Mouse (Mus musculus): ENCODE results near the gene Tpst1. TPM values are rescaled to one million over a fixed set of nuclear protein-coding genes. Genes with fewer than 3 reads are reported as not detected.

Gene Tpst1
- total and polyA plus RNA-seq, 3 experiments, result 31.7 to 32.3 TPM; not detected in 1

DNA sequence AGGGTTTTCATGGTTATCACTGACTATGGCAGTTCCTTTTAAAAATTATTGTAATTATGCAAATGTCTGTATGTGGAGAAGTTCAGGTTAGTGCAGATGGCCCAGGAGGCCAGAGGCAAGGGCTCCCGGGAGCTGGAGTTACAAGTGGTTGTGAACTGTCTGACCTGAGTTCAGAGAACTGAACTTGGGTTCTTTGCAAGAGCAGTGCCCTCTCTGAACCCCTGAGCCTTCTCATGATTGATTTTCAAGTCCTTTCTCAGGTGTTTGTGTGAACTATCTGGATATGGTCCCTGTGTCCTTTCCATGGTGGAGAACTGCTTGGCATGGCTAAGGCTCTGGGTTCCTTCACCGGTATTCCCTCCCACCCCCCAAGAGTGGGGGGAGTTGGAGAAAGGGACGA, 29.4 kb upstream of the Tpst1 start:
- H3K79me2 ChIP-seq (ENCODE audit: control insufficient read depth, insufficient read depth, low read length, poor library complexity), result no peaks in the 10 kb centered on the region
- DNase-seq (ENCODE audit: low read depth, low spot score), result no peak
- H3K36me3 ChIP-seq (ENCODE audit: control insufficient read depth in 1 of 2, insufficient read depth in 2 of 2, low read length in 2 of 2), result peaks cover 0 to 37% of the 10 kb centered on the region in 2 experiments; a peak in 2 of 4 replicates
- no peak overlapping the region for H3K9ac ChIP-seq (ENCODE audit: control insufficient read depth, low read depth, low read length, poor library complexity, severe bottlenecking)
- H3K4me3 ChIP-seq (ENCODE audit: control insufficient read depth in 1 of 2, insufficient read depth in 1 of 2, low read depth in 2 of 2, low read length in 2 of 2), result no peak overlapping the region
- no peak overlapping the region for H3K27ac ChIP-seq (ENCODE audit: control insufficient read depth, low read depth, low read length)
- H3K9me3 ChIP-seq (replicated peaks; ENCODE audit: insufficient read depth, low read length), result no peaks in the 10 kb centered on the region
- no peaks in the 10 kb centered on the region for H3K4me1 ChIP-seq (ENCODE audit: control insufficient read depth in 1 of 2, insufficient read depth in 2 of 2, low read length in 2 of 2)
- TF ChIP-seq CTCF (IDR thresholded peaks at IDR 0.05 in 2 of 3, conservative IDR thresholded peaks at IDR 0.05 in 1 of 3; ENCODE audit: control insufficient read depth in 1 of 3, insufficient read depth in 1 of 3, low read depth in 2 of 3, low read length in 3 of 3, poor library complexity in 1 of 3, severe bottlenecking in 1 of 3) (no peak), MYC (IDR thresholded peaks at IDR 0.05; ENCODE audit: low read depth, low read length) (no peak), BHLHE40 (IDR thresholded peaks at IDR 0.05; ENCODE audit: borderline replicate concordance, low read depth, low read length) (no peak), USF2 (IDR thresholded peaks at IDR 0.05; ENCODE audit: borderline replicate concordance in 1 of 2, insufficient read depth in 1 of 2, low read depth in 1 of 2, low read length in 2 of 2) (no peak), ZNF384 (IDR thresholded peaks at IDR 0.05; ENCODE audit: low read depth, low read length) (no peak), RAD21 (IDR thresholded peaks at IDR 0.05; ENCODE audit: low read depth, low read length) (no peak), USF1 (IDR thresholded peaks at IDR 0.05; ENCODE audit: low read depth, low read length) (no peak), KAT2A (conservative IDR thresholded peaks at IDR 0.05; ENCODE audit: low read depth, low read length) (no peak)
- H3K27me3 ChIP-seq (ENCODE audit: control insufficient read depth in 1 of 2, insufficient read depth in 2 of 2, low read length in 2 of 2), result no peaks in the 10 kb centered on the region

DNA sequence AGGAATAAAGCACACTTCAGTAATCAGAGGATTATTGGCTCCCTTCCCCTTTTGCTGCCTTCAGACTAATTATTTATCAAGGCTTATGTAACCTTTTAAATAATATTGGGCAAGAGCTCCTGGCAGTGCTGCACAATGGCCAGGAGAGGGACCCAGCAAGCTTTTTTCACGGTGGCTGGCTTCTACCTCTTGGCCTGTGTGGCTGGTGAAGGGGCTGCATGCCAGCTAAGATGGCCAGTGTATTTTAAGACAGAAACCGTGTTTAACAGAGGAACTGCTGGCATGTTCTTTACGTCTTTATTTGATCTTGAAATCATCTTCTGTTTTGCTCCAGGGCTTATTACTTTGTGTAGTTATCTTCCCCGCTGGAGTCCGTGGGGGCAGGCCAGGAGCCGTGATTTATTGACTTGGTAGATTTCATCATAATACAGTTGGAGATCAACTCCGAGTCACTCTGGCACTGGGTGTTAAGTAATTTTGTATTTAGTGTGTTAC, 28.9 kb upstream of the Tpst1 start:
- H3K4me3 ChIP-seq (ENCODE audit: control insufficient read depth in 1 of 2, insufficient read depth in 1 of 2, low read depth in 2 of 2, low read length in 2 of 2), result no peak overlapping the region
- H3K36me3 ChIP-seq (ENCODE audit: control insufficient read depth in 1 of 2, insufficient read depth in 2 of 2, low read length in 2 of 2), result peaks cover 0 to 37% of the 10 kb centered on the region in 2 experiments; a peak in 2 of 4 replicates
- H3K9me3 ChIP-seq (replicated peaks; ENCODE audit: insufficient read depth, low read length), result no peaks in the 10 kb centered on the region
- H3K79me2 ChIP-seq (ENCODE audit: control insufficient read depth, insufficient read depth, low read length, poor library complexity), result no peaks in the 10 kb centered on the region
- H3K27ac ChIP-seq (ENCODE audit: control insufficient read depth, low read depth, low read length), result no peak overlapping the region
- H3K4me1 ChIP-seq (ENCODE audit: control insufficient read depth in 1 of 2, insufficient read depth in 2 of 2, low read length in 2 of 2), result no peaks in the 10 kb centered on the region
- DNase-seq (ENCODE audit: low read depth, low spot score), result peak; percentile 57
- no peaks in the 10 kb centered on the region for H3K27me3 ChIP-seq (ENCODE audit: control insufficient read depth in 1 of 2, insufficient read depth in 2 of 2, low read length in 2 of 2)
- TF ChIP-seq RAD21 (IDR thresholded peaks at IDR 0.05; ENCODE audit: low read depth, low read length) (peak; percentile 45), ZKSCAN1 (IDR thresholded peaks at IDR 0.05; ENCODE audit: low read depth, low read length) (no peak), CTCF (IDR thresholded peaks at IDR 0.05 in 2 of 3, conservative IDR thresholded peaks at IDR 0.05 in 1 of 3; ENCODE audit: control insufficient read depth in 1 of 3, insufficient read depth in 1 of 3, low read depth in 2 of 3, low read length in 3 of 3, poor library complexity in 1 of 3, severe bottlenecking in 1 of 3) (peak; percentile 31 to 63 (median 41)), SMC3 (IDR thresholded peaks at IDR 0.05; ENCODE audit: low read depth, low read length) (peak; percentile 62), MAFK (IDR thresholded peaks at IDR 0.05; ENCODE audit: borderline replicate concordance, low read depth, low read length) (no peak), ZC3H11A (IDR thresholded peaks at IDR 0.05; ENCODE audit: low read depth, low read length) (peak; percentile 40; the same call in 1 of the 2 replicates), MXI1 (IDR thresholded peaks at IDR 0.05; ENCODE audit: low read depth, low read length) (no peak), GABPA (IDR thresholded peaks at IDR 0.05; ENCODE audit: low read depth, low read length) (no peak), USF2 (IDR thresholded peaks at IDR 0.05; ENCODE audit: borderline replicate concordance in 1 of 2, insufficient read depth in 1 of 2, low read depth in 1 of 2, low read length in 2 of 2) (no peak), CHD1 (IDR thresholded peaks at IDR 0.05; ENCODE audit: low read depth, low read length) (no peak), POLR2AphosphoS5 (IDR thresholded peaks at IDR 0.05; ENCODE audit: borderline replicate concordance, low read depth, low read length) (no peak)
- H3K9ac ChIP-seq (ENCODE audit: control insufficient read depth, low read depth, low read length, poor library complexity, severe bottlenecking), result no peak overlapping the region

All from MEL (cell line).